Mouse (Mus musculus) kidney, postnatal 0 days (tissue): Measurements from ENCODE around the gene Npas2. TPM values are rescaled to one million over a fixed set of nuclear protein-coding genes. Genes with fewer than 3 reads are reported as not detected.
A peak's percentile ranks its signal among the peaks of the same experiment; 100 is the strongest.

Source experiments
- ATAC-seq: fragments of 200-750 bp; cut with Nextera tagmentation; replicated peaks from 2 replicates; pipeline ENCODE4 v1.8.0; 2017; ENCODE audit warnings: low read depth, moderate number of reproducible peaks, moderate TSS enrichment, moderate library complexity; ENCODE audit not compliant: low FRiP score
- DNase-seq: peaks from one replicate; pipeline ENCODE4 v3.0.0-alpha.2; 2016; ENCODE audit warnings: low spot score
- H3K27ac ChIP-seq: fragments of 300-500 bp; sonication (generic); 2 replicates; pipeline ENCODE4 v1.5.1; 2014; ENCODE audit warnings: mild to moderate bottlenecking
- H3K27me3 ChIP-seq: fragments of 300-500 bp; sonication (generic); 2 replicates; pipeline ENCODE4 v1.6.1; 2014; ENCODE audit warnings: low read length, mixed read lengths; ENCODE audit not compliant: insufficient read depth
- H3K36me3 ChIP-seq: fragments of 300-500 bp; sonication (generic); 2 replicates; pipeline ENCODE4 v1.6.1; 2014; ENCODE audit warnings: low read length, mixed read lengths; ENCODE audit not compliant: insufficient read depth
- H3K4me1 ChIP-seq: fragments of 300-500 bp; sonication (generic); replicated peaks from 2 replicates; pipeline ENCODE4 v1.6.1; 2014; ENCODE audit warnings: antibody characterized with exemption, low read length, mixed read lengths; ENCODE audit not compliant: insufficient read depth
- H3K4me2 ChIP-seq: fragments of 300-500 bp; sonication (generic); 2 replicates; pipeline ENCODE4 v1.6.1; 2014; ENCODE audit warnings: mild to moderate bottlenecking, low read length, moderate library complexity, mixed read lengths
- H3K4me3 ChIP-seq: fragments of 300-500 bp; sonication (generic); replicated peaks from 2 replicates; pipeline ENCODE4 v1.5.1; 2014; ENCODE audit warnings: low read depth, low read length
- H3K9ac ChIP-seq: fragments of 300-500 bp; sonication (generic); 2 replicates; pipeline ENCODE4 v1.6.1; 2014; ENCODE audit warnings: low read depth, low read length
- H3K9me3 ChIP-seq: fragments of 300-500 bp; sonication (generic); replicated peaks from 2 replicates; pipeline ENCODE4 v1.6.1; 2016; ENCODE audit warnings: low read length, inconsistent platforms, mixed read lengths
- CTCF ChIP-seq: IDR thresholded peaks from 2 replicates; pipeline ENCODE4 v1.5.1; 2016; ENCODE audit warnings: antibody characterized with exemption, low read depth, mild to moderate bottlenecking, moderate library complexity
- WGBS: fragments of 180-500 bp; shearing (Covaris S2); extraction: QIAGEN DNeasy Blood & Tissue Kit; methylation state at CpG from one replicate; pipeline ENCODE4 v1.1.7; 2014; 5-methylcytosine and 5-hydroxymethylcytosine counted together
- polyA plus RNA-seq: library from polyadenylated mRNA; unstranded; fragments of >200 nt; fragmentation: Nextera tagmentation; extraction: Ambion mirVana; gene quantifications from 2 replicates; pipeline ENCODE4 v1.2.1, GENCODE M21; 2015

The Npas2 gene
- polyA plus RNA-seq, 1 experiment from 2014 or later: 1.4 TPM

DNA sequence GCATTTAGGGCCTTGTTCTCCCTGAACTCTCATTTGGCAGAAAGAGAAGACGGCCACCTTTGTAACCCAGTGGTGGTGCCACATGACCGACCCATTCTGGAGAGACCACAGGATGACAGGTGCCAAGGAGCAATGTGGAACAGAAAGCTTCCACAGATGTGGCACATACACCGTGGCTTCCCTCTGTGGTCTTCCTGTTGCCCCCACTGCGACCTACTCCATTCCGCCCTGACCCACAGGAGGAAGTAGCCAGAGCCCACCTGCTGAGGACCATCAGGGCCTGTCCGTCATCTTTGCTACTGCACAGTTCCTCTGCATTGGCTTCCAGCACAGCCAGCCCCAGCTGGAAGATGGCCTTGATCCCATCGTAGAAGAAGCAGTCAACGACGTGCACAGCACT is 187.5 kb downstream of the Npas2 start:
- WGBS: 83% methylated on average over 9 of the region's 9 CpGs
- H3K27me3 ChIP-seq: no peaks in the 10 kb centered on the region
- no peak overlapping the region for H3K27ac ChIP-seq
- H3K9ac ChIP-seq: no peak overlapping the region
- no peak overlapping the region for H3K4me3 ChIP-seq
- ATAC-seq (no peak), DNase-seq (no peak)
- H3K4me1 ChIP-seq: no peaks in the 10 kb centered on the region; the same call in 1 of the 2 replicates
- no peaks in the 10 kb centered on the region for H3K36me3 ChIP-seq
- TF ChIP-seq CTCF: no peak
- H3K9me3 ChIP-seq: no peaks in the 10 kb centered on the region
- H3K4me2 ChIP-seq: no peak overlapping the region

DNA sequence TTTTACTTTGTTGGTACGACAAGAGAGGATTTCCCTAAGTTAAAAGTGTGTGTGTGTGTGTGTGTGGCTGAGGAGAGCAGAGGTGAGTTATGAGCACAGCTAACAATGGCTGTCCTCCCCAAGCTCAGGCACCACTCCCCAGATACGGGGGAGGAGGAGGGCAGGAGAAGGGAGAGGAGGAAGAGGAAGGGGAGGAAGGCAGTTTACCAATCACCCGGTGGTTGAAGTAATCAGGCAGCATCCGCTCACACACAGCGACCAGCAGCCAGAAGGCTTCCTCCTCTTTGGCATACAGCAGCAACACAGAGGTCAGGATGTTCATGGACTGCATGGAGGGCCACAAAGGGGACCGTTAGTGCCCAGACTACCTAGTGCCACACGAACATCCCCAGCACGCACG is 191.4 kb downstream of the Npas2 start:
- H3K36me3 ChIP-seq: 0 out of 2 replicates have a peak, but pooled peaks cover 6% of the 10 kb centered on the region
- no peaks in the 10 kb centered on the region for H3K27me3 ChIP-seq
- no peaks in the 10 kb centered on the region for H3K4me1 ChIP-seq
- no peak for DNase-seq
- H3K27ac ChIP-seq: no peak overlapping the region
- no peak overlapping the region for H3K4me3 ChIP-seq
- no peak for TF ChIP-seq CTCF
- H3K9ac ChIP-seq: no peak overlapping the region
- ATAC-seq: no peak
- no peak overlapping the region for H3K4me2 ChIP-seq
- H3K9me3 ChIP-seq: no peaks in the 10 kb centered on the region
- 63% methylated on average over 9 of the region's 9 CpGs for WGBS

DNA sequence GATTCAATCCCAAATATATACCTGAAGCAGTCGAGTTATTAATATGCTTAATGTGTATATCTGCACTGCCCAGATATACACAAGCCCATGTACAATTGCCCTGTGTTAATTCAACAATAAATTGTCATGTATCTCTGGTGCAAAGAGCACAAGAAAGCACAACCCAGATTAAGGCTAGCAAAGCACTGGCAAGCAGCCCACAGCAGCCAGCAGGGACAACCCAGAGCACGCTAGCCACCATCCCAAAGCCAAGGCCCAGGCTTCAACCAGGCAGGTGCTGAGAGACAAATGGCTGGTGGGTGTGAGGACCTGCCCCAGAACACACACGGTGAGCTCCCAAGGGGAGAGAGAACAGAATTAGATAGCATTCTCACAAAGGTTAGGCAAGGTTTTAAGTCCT is 192.9 kb downstream of the Npas2 start:
- no peaks in the 10 kb centered on the region for H3K9me3 ChIP-seq
- no peak overlapping the region for H3K9ac ChIP-seq
- 74% methylated on average over 3 of the region's 3 CpGs for WGBS
- TF ChIP-seq CTCF: no peak
- no peaks in the 10 kb centered on the region for H3K4me1 ChIP-seq
- no peak overlapping the region for H3K4me2 ChIP-seq
- DNase-seq: no peak
- no peak overlapping the region for H3K4me3 ChIP-seq
- no peaks in the 10 kb centered on the region for H3K27me3 ChIP-seq
- H3K36me3 ChIP-seq: 0 out of 2 replicates have a peak, but pooled peaks cover 6% of the 10 kb centered on the region
- no peak overlapping the region for H3K27ac ChIP-seq
- no peak for ATAC-seq

DNA sequence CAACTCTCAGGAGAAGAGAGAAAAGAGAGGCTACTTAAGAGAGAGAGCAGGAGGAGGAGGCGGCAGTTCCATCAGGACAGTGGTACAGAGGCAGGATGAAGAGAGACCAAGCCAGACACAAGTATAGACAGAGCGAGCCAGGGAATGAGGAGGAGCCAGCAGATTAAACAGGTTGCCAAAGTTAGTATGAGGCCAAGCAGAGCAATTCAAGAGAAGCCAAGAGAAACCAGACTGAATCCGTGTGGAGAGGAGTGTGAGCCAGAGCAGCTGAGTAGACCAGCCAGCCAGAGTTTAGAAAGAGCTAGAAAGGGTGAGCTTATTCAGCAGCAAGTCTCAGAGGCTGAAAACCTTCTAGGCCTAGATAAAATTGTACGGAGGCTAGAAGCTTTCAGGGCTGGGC is 194.0 kb downstream of the Npas2 start:
- Histone ChIP-seq H3K9me3 (no peaks in the 10 kb centered on the region), H3K27me3 (no peaks in the 10 kb centered on the region), H3K4me3 (no peak overlapping the region), H3K36me3 (0 out of 2 replicates have a peak, but pooled peaks cover 6% of the 10 kb centered on the region), H3K27ac (no peak overlapping the region), H3K4me1 (no peaks in the 10 kb centered on the region), H3K9ac (no peak overlapping the region), H3K4me2 (no peak overlapping the region)
- TF ChIP-seq CTCF: no peak
- no peak for DNase-seq
- WGBS: 77% methylated on average over 4 of the region's 4 CpGs
- no peak for ATAC-seq

DNA sequence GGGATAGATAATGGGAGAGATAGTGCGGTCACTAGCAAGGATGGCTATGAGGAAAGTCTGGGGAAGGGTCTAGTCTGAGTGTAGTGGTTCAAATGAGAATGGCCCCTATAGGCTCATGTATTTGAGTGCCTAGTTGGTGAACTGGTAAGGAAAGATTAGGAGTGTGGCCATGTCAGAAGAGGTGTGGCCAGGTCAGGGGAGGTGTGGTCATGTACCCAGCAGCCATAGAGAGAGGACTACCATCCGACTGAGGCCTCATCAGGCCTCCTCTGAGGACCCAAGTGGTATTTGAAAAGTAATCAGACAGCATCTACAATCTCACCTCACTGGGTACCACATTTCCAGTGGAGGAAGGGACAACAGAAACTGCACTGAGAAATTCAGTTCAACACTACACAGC is 194.6 kb downstream of the Npas2 start:
- DNase-seq (no peak), ATAC-seq (no peak)
- Histone ChIP-seq H3K36me3 (0 out of 2 replicates have a peak, but pooled peaks cover 6% of the 10 kb centered on the region), H3K9ac (no peak overlapping the region), H3K4me2 (no peak overlapping the region), H3K4me3 (no peak overlapping the region), H3K27me3 (no peaks in the 10 kb centered on the region), H3K9me3 (no peaks in the 10 kb centered on the region), H3K4me1 (no peaks in the 10 kb centered on the region), H3K27ac (no peak overlapping the region)
- TF ChIP-seq CTCF: no peak
- WGBS: 84% methylated on average over 2 of the region's 2 CpGs

DNA sequence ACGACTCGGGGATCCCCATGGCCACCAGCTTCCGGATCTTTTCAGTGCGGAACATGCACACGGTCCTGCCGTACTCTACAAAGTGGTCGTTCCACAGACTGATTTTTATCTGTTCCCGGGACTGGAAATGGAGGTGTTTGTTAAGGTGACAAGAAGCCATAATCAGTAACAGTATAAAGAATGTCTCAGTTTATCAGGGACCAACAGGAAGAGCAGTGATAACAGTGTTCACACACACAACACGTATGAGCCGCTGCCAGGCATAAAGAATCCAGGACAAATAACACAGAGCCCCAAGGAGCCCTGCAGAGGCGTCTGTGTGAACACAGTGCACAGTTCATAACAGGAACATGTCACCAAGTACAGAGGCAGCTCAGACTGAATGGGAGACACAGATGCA is 195.8 kb downstream of the Npas2 start:
- DNase-seq (no peak), ATAC-seq (no peak)
- Histone ChIP-seq H3K27ac (no peak overlapping the region), H3K36me3 (0 out of 2 replicates have a peak, but pooled peaks cover 6% of the 10 kb centered on the region), H3K27me3 (no peaks in the 10 kb centered on the region), H3K4me1 (no peaks in the 10 kb centered on the region), H3K4me2 (no peak overlapping the region), H3K9me3 (no peaks in the 10 kb centered on the region), H3K4me3 (no peak overlapping the region), H3K9ac (no peak overlapping the region)
- 83% methylated on average over 11 of the region's 11 CpGs for WGBS
- TF ChIP-seq CTCF: no peak

DNA sequence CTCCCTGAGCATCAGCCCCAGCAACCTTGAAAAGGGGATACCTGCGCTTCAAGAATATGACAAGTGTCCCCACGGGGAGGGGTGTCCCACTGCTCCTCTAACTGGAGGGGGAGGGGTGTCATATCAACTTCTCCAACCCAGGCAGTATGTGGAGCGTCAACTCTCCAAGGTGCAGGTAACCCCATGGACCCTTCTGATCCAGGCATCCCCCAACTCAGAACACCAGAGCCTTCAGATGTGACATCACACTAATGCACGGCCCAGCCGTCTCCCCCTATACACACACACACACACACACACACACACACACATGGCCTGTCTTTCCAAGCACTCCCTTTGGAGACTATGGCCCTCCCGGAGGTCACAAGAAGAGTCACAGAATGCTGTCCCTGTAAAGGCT is 198.1 kb downstream of the Npas2 start:
- Histone ChIP-seq H3K4me1 (no peaks in the 10 kb centered on the region), H3K4me3 (no peak overlapping the region), H3K4me2 (no peak overlapping the region), H3K27ac (no peak overlapping the region), H3K9ac (no peak overlapping the region), H3K36me3 (0 out of 2 replicates have a peak, but pooled peaks cover 6% of the 10 kb centered on the region), H3K27me3 (no peaks in the 10 kb centered on the region), H3K9me3 (no peaks in the 10 kb centered on the region)
- no peak for DNase-seq
- 87% methylated on average over 6 of the region's 6 CpGs for WGBS
- 0 out of 2 replicates have a peak, but pooled peaks have one; percentile 22 for ATAC-seq
- TF ChIP-seq CTCF: no peak
